Mouse (Mus musculus) neural tube, embryonic 15.5 days (tissue): ENCODE results near the gene Add1. TPM values are rescaled to one million over a fixed set of nuclear protein-coding genes. Genes with fewer than 3 reads are reported as not detected.
A peak's percentile ranks its signal among the peaks of the same experiment; 100 is the strongest.

Experiments used
- ATAC-seq: fragments of 200-750 bp; cut with Nextera tagmentation; 2 replicates; pipeline ENCODE4 v1.8.0; 2017; ENCODE audit warnings: mild to moderate bottlenecking, moderate TSS enrichment, moderate library complexity; ENCODE audit not compliant: low FRiP score
- H3K27ac ChIP-seq: fragments of 300-500 bp; sonication (generic); replicated peaks from 2 replicates; pipeline ENCODE4 v1.5.1; 2015; ENCODE audit warnings: mild to moderate bottlenecking, inconsistent platforms
- H3K27me3 ChIP-seq: fragments of 300-500 bp; sonication (generic); replicated peaks from 2 replicates; pipeline ENCODE4 v1.6.1; 2015; ENCODE audit warnings: inconsistent platforms
- H3K36me3 ChIP-seq: fragments of 300-500 bp; sonication (generic); 2 replicates; pipeline ENCODE4 v1.6.1; 2015; ENCODE audit warnings: inconsistent platforms
- H3K4me1 ChIP-seq: fragments of 300-500 bp; sonication (generic); 2 replicates; pipeline ENCODE4 v1.6.1; 2015; ENCODE audit warnings: inconsistent platforms
- H3K4me2 ChIP-seq: fragments of 300-500 bp; sonication (generic); 2 replicates; pipeline ENCODE4 v1.6.1; 2015; ENCODE audit warnings: inconsistent platforms, mild to moderate bottlenecking, moderate library complexity
- H3K4me3 ChIP-seq: fragments of 300-500 bp; sonication (generic); replicated peaks from 2 replicates; pipeline ENCODE4 v1.5.1; 2015; ENCODE audit warnings: mild to moderate bottlenecking, inconsistent platforms
- H3K9ac ChIP-seq: fragments of 300-500 bp; sonication (generic); replicated peaks from 2 replicates; pipeline ENCODE4 v1.6.1; 2015; ENCODE audit warnings: mild to moderate bottlenecking, inconsistent platforms
- H3K9me3 ChIP-seq: fragments of 300-500 bp; sonication (generic); replicated peaks from 2 replicates; pipeline ENCODE4 v1.6.1; 2016; ENCODE audit warnings: inconsistent platforms
- WGBS: fragments of 180-500 bp; shearing (Covaris S2); methylation state at CpG from one replicate; pipeline ENCODE4 v1.1.7; 2015; ENCODE audit warnings: mixed read lengths; 5-methylcytosine and 5-hydroxymethylcytosine counted together
- polyA plus RNA-seq: library from polyadenylated mRNA; unstranded; fragments of >200 nt; fragmentation: Nextera tagmentation; extraction: Ambion mirVana; gene quantifications from 2 replicates; pipeline ENCODE4 v1.2.1, GENCODE M21; 2015

The Add1 gene
- polyA plus RNA-seq, 1 experiment from 2014 or later: 205 TPM

DNA sequence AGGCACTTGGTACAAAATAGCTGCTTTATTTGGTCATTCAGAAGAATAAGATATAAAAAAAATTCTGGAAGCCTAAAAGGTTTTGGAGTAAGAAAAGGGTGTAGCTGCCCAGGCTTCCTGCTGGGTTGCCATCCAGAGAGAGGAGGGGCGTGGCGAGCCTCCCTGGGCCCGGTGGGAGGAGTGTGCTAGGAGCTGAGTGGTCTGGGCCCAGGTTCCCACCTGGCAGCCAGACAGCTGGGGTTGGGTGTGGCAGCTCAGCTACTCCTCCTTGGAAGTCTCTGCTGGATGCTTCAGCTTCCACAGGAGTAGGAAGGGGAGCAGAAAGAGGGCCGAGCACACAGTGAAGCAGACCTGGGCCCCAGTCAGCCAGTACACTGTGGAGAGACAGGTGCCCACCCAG, 60.2 kb downstream of the Add1 start:
- H3K9me3 ChIP-seq: no peaks in the 10 kb centered on the region
- no peak overlapping the region for H3K4me2 ChIP-seq
- H3K36me3 ChIP-seq: peaks cover 75% of the 10 kb centered on the region
- no peak for ATAC-seq
- no peak overlapping the region for H3K27ac ChIP-seq
- WGBS: 81% methylated on average over 4 of the region's 4 CpGs
- no peaks in the 10 kb centered on the region for H3K27me3 ChIP-seq
- H3K4me3 ChIP-seq: no peak overlapping the region
- peaks cover 30% of the 10 kb centered on the region for H3K4me1 ChIP-seq
- H3K9ac ChIP-seq: no peak overlapping the region

DNA sequence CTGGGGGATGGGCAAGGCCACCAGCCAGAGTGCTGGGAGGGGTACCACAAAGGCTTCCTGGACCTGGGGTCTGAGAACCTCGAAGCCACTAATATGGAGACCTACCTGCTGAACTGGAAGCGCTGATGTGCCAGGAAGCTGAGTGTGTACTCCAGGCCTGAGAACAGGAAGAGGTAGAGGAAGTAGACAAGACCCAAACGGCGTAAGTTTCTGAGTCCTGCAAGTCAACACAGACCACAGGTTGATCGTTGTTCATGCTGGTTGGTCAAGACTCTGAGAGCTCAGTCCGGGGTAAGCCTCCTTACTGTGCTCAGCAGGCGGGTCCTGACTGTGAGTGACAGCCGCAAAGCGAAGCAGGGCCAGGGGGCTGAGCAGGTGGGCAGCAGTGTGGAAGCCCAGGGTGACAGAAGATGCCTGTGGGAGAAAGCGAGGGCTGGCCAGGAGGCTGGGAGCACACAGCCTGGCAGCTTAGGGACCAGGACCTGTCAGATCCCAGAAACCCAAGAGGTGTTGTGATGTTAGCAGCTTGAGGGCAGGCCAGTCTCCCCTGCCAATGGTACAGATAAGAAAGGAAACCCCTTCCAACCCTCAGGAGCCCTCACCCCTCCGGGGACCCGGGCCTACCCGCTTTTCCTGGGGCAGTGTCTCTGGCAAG, 61.4 kb downstream of the Add1 start:
- no peak overlapping the region for H3K27ac ChIP-seq
- H3K27me3 ChIP-seq: no peaks in the 10 kb centered on the region
- peak overlapping the region; percentile 86; the same call in 1 of the 2 replicates for H3K9ac ChIP-seq
- H3K4me2 ChIP-seq: no peak overlapping the region; the same call in 1 of the 2 replicates
- peaks cover 75% of the 10 kb centered on the region for H3K36me3 ChIP-seq
- H3K4me1 ChIP-seq: peaks cover 30% of the 10 kb centered on the region
- no peak for ATAC-seq
- no peaks in the 10 kb centered on the region for H3K9me3 ChIP-seq
- 92% methylated on average over 13 of the region's 13 CpGs for WGBS
- no peak overlapping the region for H3K4me3 ChIP-seq

DNA sequence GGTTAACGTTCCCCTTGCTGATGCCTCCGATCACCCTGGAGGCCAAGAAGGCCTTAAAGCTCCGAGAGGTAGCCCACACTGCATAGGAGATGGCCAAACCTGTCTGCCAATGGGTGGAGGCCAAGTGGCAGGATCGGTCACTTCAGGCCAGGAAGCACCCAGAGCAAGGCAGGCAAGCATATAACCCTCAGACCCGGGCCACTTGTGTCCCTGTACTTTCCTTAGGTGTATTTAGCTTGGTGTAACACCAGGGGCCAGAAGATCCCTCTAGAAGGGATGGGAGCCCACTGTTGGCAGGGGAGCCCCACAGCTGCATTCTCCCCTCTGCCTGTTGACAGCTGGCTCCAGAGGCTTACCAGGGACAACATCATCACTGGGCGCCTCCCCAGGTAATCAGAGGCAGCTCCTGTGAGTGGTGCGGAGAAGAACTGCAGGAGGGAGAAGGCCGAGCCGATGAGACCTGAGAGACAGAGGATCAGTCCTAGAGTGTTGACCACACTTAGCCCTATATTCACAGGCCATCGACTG, 62.3 kb downstream of the Add1 start:
- no peak for ATAC-seq
- 61% methylated on average over 10 of the region's 10 CpGs for WGBS
- H3K9ac ChIP-seq: peak overlapping the region; percentile 86
- H3K27me3 ChIP-seq: no peaks in the 10 kb centered on the region
- H3K4me2 ChIP-seq: peak overlapping the region; percentile 91
- peaks cover 75% of the 10 kb centered on the region for H3K36me3 ChIP-seq
- no peaks in the 10 kb centered on the region for H3K9me3 ChIP-seq
- H3K4me3 ChIP-seq: peak overlapping the region; percentile 64
- no peak overlapping the region for H3K27ac ChIP-seq
- H3K4me1 ChIP-seq: peaks cover 30% of the 10 kb centered on the region

DNA sequence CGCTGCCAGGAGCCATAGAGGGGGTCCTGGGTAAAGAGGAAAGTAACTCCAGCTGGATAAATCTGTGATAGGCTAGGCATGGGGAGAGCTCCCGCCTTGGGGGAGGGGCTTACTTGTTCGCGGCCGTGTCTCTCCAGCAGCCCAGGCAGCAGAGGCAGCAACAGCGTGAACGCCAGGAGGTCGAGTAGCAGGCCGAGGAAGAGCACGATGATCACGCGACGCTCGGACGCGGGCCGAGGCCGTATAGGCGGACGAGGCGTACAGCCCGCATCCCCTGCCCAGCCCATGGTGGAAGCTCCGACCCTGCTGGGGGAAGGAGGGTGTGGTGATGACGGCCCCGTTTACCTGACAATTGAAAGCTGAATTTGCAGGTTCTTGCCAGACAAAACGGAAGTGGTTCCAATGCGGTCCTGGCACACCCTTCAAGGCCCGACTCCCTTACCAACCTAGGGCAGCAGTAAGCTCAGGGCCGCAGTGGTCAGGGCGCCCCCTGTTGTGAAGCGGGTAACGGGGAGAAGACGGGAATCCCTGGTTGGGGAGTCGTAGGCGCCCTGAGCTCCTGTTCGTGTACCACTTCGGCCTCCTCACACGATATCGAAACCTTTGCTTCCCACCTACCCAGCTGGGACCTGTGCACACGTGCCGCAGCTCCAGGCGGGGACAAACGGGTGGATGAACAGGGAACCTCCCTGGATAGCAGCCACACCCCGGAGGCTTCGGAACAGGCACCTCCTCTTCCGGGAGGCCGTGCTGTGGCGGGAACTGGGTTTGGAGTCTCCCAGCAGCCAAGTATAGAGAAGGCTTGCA, 63.2 kb downstream of the Add1 start, which contains the start of gene Mfsd10:
Gene Mfsd10 (minus strand): TSS at position 732 of the 807 bp plus-strand sequence.
- WGBS: under 1% methylated on average over 47 of the region's 48 CpGs
- peak; percentile 94 for ATAC-seq
- no peaks in the 10 kb centered on the region for H3K9me3 ChIP-seq
- peak within 1 kb of the TSS; percentile 86 for H3K9ac ChIP-seq
- peak within 1 kb of the TSS; percentile 91 for H3K27ac ChIP-seq
- peaks cover 30% of the 10 kb centered on the region for H3K4me1 ChIP-seq
- H3K4me2 ChIP-seq: peak within 1 kb of the TSS; percentile 91
- peak within 1 kb of the TSS; percentile 64 for H3K4me3 ChIP-seq
- H3K36me3 ChIP-seq: peaks cover 75% of the 10 kb centered on the region
- no peaks in the 10 kb centered on the region for H3K27me3 ChIP-seq

DNA sequence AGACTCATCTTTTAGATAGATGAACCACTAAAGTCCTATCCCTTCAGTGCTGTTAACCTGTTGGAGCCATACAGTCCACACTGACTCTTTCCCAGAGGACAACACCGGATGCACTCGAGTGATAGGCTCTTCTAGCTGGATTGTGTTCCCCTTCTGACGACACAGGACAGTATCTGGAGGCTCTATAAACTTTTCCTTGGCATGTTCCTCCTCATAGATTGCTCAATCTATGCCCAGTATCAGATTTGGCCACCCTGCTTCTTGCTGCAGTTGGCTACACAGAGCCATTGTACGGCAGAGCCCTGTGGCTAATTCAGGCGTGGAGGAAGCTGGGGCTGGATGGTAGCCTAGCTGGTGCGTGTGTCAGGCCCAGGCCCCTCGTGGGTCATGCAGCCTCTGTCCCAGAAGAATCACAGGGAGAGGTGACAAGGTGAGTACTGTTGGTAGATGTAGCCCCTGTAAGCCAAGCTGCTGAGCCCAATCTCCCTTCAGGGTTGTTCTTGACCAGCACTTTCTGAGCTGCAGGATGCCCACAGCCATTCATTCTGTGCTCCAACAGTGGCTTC, 64.2 kb downstream of the Add1 start:
- Histone ChIP-seq H3K4me3 (no peak overlapping the region), H3K27me3 (no peaks in the 10 kb centered on the region), H3K9ac (no peak overlapping the region), H3K4me1 (peaks cover 30% of the 10 kb centered on the region), H3K4me2 (peak overlapping the region; percentile 91; the same call in 1 of the 2 replicates), H3K9me3 (no peaks in the 10 kb centered on the region), H3K27ac (no peak overlapping the region), H3K36me3 (peaks cover 68% of the 10 kb centered on the region)
- ATAC-seq: no peak
- WGBS: 85% methylated on average over 7 of the region's 7 CpGs

DNA sequence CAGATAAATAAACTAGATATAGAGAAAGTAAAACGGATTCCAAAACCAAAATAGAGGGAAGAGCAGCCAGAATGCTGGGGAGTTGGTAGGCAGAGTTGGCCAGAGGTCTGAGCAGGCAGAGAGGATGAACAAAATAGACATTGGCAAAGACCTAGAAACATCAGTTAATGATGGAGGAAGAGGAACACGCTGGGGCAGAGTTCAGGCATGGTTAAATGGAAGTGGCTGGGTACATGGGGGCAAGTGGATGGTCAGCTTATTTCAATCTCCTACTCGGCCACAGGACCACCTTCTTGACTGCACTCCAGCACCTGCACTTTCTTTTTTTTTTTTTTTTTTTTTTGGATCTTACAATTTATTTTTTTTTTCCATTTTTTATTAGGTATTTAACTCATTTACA, 68.5 kb downstream of the Add1 start:
- H3K36me3 ChIP-seq: peaks cover 86% of the 10 kb centered on the region
- no peak for ATAC-seq
- H3K4me1 ChIP-seq: peaks cover 8% of the 10 kb centered on the region
- H3K9ac ChIP-seq: no peak overlapping the region
- no peak overlapping the region for H3K27ac ChIP-seq
- no peak overlapping the region for H3K4me3 ChIP-seq
- no peak overlapping the region for H3K4me2 ChIP-seq
- 93% methylated on average over 3 of the region's 3 CpGs for WGBS
- H3K27me3 ChIP-seq: no peaks in the 10 kb centered on the region
- H3K9me3 ChIP-seq: no peaks in the 10 kb centered on the region

DNA sequence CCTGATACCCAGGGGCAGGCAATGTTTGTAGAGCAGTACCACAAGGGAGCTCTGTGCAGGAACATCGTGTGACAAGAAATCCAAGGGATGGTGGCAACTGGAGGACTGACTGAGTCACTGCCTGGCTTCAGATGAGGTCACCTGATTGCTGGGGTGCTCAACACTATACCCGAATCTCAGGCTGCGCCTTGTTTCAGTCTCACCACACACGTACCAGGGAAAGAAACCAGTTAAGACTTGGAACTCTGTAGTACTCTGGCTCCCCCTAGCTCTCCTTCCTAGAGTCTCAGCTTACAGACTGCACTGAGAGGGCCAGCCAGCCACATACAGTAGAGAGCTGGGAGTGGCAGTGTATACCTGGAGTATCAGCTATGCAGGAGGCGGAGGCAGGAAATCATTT, 69.5 kb downstream of the Add1 start:
- H3K9me3 ChIP-seq: no peaks in the 10 kb centered on the region
- no peak overlapping the region for H3K9ac ChIP-seq
- no peak overlapping the region for H3K4me2 ChIP-seq
- H3K36me3 ChIP-seq: peaks cover 92% of the 10 kb centered on the region
- H3K27me3 ChIP-seq: no peaks in the 10 kb centered on the region
- peak; percentile 21; the same call in 1 of the 2 replicates for ATAC-seq
- 71% methylated on average over 5 of the region's 5 CpGs for WGBS
- H3K4me3 ChIP-seq: no peak overlapping the region
- no peaks in the 10 kb centered on the region for H3K4me1 ChIP-seq
- H3K27ac ChIP-seq: no peak overlapping the region

DNA sequence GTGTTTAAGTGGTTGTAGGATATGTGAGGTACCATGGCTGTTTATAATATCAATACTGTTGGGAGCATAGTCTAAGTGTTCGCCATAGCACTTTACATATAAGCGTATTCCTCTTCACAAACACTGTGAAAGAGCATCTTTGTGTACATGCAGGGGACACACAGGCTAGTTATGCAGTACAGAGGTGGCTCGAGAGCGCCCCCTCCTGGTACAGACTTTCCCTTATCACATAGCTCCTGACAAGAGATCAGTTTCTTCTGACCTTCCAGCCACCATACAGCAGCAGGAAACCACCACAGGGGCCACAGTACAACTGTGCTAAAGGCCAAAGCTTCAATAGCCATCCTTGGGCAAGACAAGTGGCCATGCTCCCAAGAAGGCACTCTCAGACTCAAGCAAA, 74.1 kb downstream of the Add1 start:
- ATAC-seq: no peak
- Histone ChIP-seq H3K4me1 (no peaks in the 10 kb centered on the region), H3K27ac (no peak overlapping the region), H3K9ac (no peak overlapping the region), H3K4me2 (no peak overlapping the region), H3K27me3 (no peaks in the 10 kb centered on the region), H3K9me3 (no peaks in the 10 kb centered on the region), H3K36me3 (peaks cover 96% of the 10 kb centered on the region), H3K4me3 (no peak overlapping the region)
- 43% methylated on average over 4 of the region's 4 CpGs for WGBS

DNA sequence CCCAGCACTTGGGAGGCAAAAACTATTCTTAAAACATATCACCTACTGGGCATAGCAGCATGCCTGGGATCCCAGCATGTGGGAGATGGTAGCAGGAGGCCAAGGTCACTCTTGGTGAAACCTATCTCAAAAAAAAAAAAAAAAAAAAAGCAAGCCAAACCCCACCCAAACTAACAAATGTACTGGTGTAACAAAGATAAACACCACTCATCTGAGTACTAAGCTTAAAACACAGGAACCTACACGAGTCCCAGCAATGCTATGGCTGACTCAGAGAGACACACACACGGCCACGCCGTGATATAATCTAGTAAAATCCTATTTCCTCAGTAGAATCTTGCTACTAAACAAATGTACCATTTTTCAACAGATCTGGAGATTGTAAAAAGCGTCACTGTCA, 79.5 kb downstream of the Add1 start:
- no peak for ATAC-seq
- no peak overlapping the region for H3K9ac ChIP-seq
- H3K4me3 ChIP-seq: no peak overlapping the region
- 94% methylated on average over 5 of the region's 5 CpGs for WGBS
- H3K27me3 ChIP-seq: no peaks in the 10 kb centered on the region
- peaks cover 90% of the 10 kb centered on the region for H3K36me3 ChIP-seq
- no peaks in the 10 kb centered on the region for H3K4me1 ChIP-seq
- H3K9me3 ChIP-seq: no peaks in the 10 kb centered on the region
- H3K4me2 ChIP-seq: no peak overlapping the region
- no peak overlapping the region for H3K27ac ChIP-seq

DNA sequence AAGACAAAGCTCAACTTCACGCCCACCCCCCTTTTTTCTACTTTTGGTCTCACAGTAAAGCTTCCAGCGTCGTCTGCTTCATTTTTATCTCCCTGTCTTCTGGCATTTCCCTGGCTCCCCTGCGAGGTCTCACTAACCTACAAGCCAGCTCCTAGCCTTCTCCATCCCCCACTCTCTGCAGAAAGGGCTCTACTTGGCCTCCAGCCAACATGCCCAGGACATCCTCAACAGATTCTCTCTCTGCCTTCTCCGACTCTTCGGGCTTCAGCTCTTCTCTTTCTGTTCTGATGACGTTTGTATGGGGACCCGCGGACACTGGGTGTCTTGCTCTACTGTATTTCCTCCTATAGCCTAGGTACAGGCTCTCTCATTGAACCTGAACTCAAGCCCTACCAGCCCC, 81.4 kb downstream of the Add1 start:
- no peak overlapping the region for H3K4me3 ChIP-seq
- H3K4me1 ChIP-seq: peaks cover 11% of the 10 kb centered on the region
- no peak overlapping the region for H3K27ac ChIP-seq
- ATAC-seq: no peak
- H3K4me2 ChIP-seq: no peak overlapping the region
- H3K36me3 ChIP-seq: peaks cover 73% of the 10 kb centered on the region
- WGBS: 86% methylated on average over 9 of the region's 9 CpGs
- no peaks in the 10 kb centered on the region for H3K9me3 ChIP-seq
- no peak overlapping the region for H3K9ac ChIP-seq
- H3K27me3 ChIP-seq: no peaks in the 10 kb centered on the region

DNA sequence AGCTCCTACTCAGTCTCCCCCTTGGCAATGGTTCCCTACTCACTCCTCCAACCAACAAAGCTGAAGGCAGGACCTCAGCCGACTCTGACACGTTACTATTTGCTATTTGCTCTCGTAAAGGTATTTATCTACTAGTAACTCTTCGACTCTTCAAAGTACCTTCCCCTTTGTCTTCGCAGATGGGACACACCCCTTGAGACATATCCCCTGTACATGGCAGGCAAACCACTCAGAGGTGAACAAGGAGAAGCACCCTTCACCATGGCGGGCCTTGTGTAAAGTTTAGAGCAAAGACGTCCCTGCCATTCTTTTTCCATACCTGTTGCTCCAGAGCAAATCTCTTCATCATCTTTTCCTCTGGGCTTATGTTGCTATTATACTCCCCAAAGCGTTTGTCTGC, 84.1 kb downstream of the Add1 start:
- Histone ChIP-seq H3K27ac (no peak overlapping the region), H3K4me2 (no peak overlapping the region), H3K36me3 (peaks cover 46% of the 10 kb centered on the region), H3K9ac (no peak overlapping the region), H3K4me3 (no peak overlapping the region), H3K9me3 (no peaks in the 10 kb centered on the region), H3K27me3 (no peaks in the 10 kb centered on the region), H3K4me1 (peaks cover 22% of the 10 kb centered on the region)
- ATAC-seq: no peak
- WGBS: 96% methylated on average over 8 of the region's 8 CpGs
